Mouse (Mus musculus) liver, embryonic 14.5 days (tissue): ENCODE measurements around the gene Cdsn. TPM values are rescaled to one million over a fixed set of nuclear protein-coding genes. Genes with fewer than 3 reads are reported as not detected.

Experiments used
- ATAC-seq: fragments of 200-750 bp; cut with Nextera tagmentation; 2 replicates; pipeline ENCODE4 v1.8.0; 2017; ENCODE audit warnings: moderate number of reproducible peaks, mild to moderate bottlenecking, moderate library complexity; ENCODE audit not compliant: insufficient read depth
- DNase-seq, 3 experiments: peaks; one replicate each; pipeline ENCODE4 v3.0.0-alpha.2; 2012 to 2013; ENCODE audit warnings: low read depth in 3 of 3, low spot score in 3 of 3
- H3K27ac ChIP-seq: fragments of 300-500 bp; sonication (generic); 2 replicates; pipeline ENCODE4 v1.5.1; 2014; ENCODE audit warnings: moderate library complexity, mild to moderate bottlenecking, control low read depth, inconsistent platforms
- H3K27me3 ChIP-seq: fragments of 300-500 bp; sonication (generic); 2 replicates; pipeline ENCODE4 v1.6.1; 2014; ENCODE audit warnings: mild to moderate bottlenecking, low read length, moderate library complexity; ENCODE audit not compliant: control insufficient read depth, insufficient read depth
- H3K36me3 ChIP-seq: fragments of 300-500 bp; sonication (generic); replicated peaks from 2 replicates; pipeline ENCODE4 v1.6.1; 2014; ENCODE audit warnings: low read depth; ENCODE audit not compliant: control insufficient read depth, insufficient read depth
- H3K4me1 ChIP-seq, 2 experiments: fragments of 200-500 bp in 1 of 2; fragments of 300-500 bp in 1 of 2; sonication (generic) in 1 of 2; replicated peaks; 2 replicates each; pipeline ENCODE4 v1.6.1; 2012 to 2014; ENCODE audit warnings: antibody characterized with exemption in 1 of 2, inconsistent platforms in 1 of 2, low read length in 1 of 2; ENCODE audit not compliant: control insufficient read depth in 2 of 2, insufficient read depth in 2 of 2
- H3K4me2 ChIP-seq: fragments of 300-500 bp; sonication (generic); 2 replicates; pipeline ENCODE4 v1.6.1; 2014; ENCODE audit warnings: low read depth, mild to moderate bottlenecking, control low read depth, moderate library complexity
- H3K4me3 ChIP-seq, 2 experiments: fragments of 200-500 bp in 1 of 2; fragments of 300-500 bp in 1 of 2; sonication (generic) in 1 of 2; 2 replicates each; pipeline ENCODE4 v1.5.1; 2012 to 2014; ENCODE audit warnings: low read depth in 2 of 2, low read length in 2 of 2, mild to moderate bottlenecking in 2 of 2, control low read depth in 1 of 2, inconsistent platforms in 1 of 2, moderate library complexity in 1 of 2; ENCODE audit not compliant: insufficient read depth in 1 of 2
- H3K9ac ChIP-seq: fragments of 300-500 bp; sonication (generic); replicated peaks from 2 replicates; pipeline ENCODE4 v1.6.1; 2014; ENCODE audit warnings: mild to moderate bottlenecking, control low read depth, moderate library complexity
- H3K9me3 ChIP-seq: fragments of 300-500 bp; sonication (generic); 2 replicates; pipeline ENCODE4 v1.6.1; 2016; ENCODE audit warnings: low read length, mixed read lengths; ENCODE audit not compliant: control insufficient read depth
- CTCF ChIP-seq: IDR thresholded peaks from 2 replicates; pipeline ENCODE4 v1.5.1; 2016; ENCODE audit warnings: antibody characterized with exemption, low read depth, control low read depth
- EP300 ChIP-seq: IDR thresholded peaks from 2 replicates; pipeline ENCODE4 v1.6.1; 2016; ENCODE audit warnings: antibody characterized with exemption, low read depth
- WGBS: fragments of 180-500 bp; shearing (Covaris S2); extraction: QIAGEN DNeasy Blood & Tissue Kit; methylation state at CpG from one replicate; pipeline ENCODE4 v1.1.7; 2014; ENCODE audit not compliant: insufficient replicate concordance; 5-methylcytosine and 5-hydroxymethylcytosine counted together
- polyA plus RNA-seq, 2 experiments: library from polyadenylated mRNA; depleted of rRNA in 1 of 2; stranded (reverse) in 1 of 2; unstranded in 1 of 2; fragments of >200 nt; fragmentation: Nextera tagmentation in 1 of 2; extraction: Ambion mirVana in 1 of 2; gene quantifications; 2 replicates each; pipeline versions ENCODE4 v1.2.1 to v1.2.3; 2012 to 2014

Gene Cdsn
- polyA plus RNA-seq (2012; rRNA removed) (not detected in 2 replicates), polyA plus RNA-seq (2014; fragmentation: Nextera tagmentation; extraction: Ambion mirVana) (not detected in 2 replicates)

DNA sequence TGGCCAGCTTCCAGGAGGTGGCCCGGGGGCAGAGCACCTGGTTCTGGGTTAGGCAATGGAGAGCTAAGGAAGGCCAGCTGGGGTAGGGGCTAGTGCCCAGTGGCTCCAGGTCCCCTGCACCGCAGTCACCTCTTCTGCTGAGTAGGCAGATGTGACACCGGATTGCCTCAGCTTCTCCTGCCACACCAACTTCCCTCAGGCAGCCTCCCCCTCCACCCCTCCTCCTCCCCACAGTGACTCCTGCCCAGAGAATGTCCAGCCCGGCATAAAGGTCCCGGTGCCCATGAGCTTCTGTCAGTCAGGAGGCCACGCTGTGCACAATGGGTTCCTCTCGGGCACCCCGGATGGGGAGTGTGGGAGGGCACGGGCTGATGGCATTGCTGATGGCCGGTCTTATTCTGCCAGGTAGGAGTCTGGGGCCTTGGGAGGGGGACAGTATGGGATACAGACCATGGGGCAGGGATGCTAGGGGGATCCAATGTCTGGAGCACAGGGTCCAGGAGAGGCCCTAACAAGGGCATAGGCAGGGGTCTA is at the start of gene Cdsn:
Cdsn (plus strand) TSS at position 248 of the 534 bp plus-strand sequence.
- ATAC-seq (no peak), DNase-seq (no peak)
- H3K9me3 ChIP-seq = no peaks in the 10 kb centered on the region
- H3K27me3 ChIP-seq = no peaks in the 10 kb centered on the region
- no peak for TF ChIP-seq EP300
- no peak within 1 kb of the TSS for H3K4me3 ChIP-seq
- no peak within 1 kb of the TSS for H3K9ac ChIP-seq
- H3K4me2 ChIP-seq = no peak within 1 kb of the TSS
- no peaks in the 10 kb centered on the region for H3K36me3 ChIP-seq
- H3K27ac ChIP-seq = no peak within 1 kb of the TSS
- WGBS = 63% methylated on average over 10 of the region's 10 CpGs
- H3K4me1 ChIP-seq = no peaks in the 10 kb centered on the region

DNA sequence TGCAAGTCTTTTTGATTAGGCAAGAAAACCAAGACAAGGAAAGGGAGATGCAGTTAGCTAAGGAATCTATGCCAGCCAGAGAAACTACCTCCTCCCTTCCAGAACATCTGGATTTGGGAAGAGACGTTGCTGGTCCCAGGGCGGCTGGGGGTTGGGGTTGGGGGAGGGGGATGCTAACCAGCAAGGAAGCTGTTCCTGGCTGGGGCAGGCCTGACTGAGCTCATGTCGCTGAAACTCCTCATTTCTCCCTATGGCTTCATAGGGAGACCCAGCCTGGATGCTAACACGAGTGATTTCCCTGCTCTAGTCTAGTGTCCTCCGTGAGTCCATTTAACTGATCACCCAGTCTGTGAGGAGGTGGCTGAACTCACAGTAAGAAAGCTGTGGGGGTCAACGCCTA is 49.7 kb upstream of the Cdsn start:
- 15% methylated on average over 6 of the region's 6 CpGs for WGBS
- H3K27ac ChIP-seq = no peak overlapping the region
- no peak overlapping the region for H3K4me3 ChIP-seq
- no peak overlapping the region for H3K4me2 ChIP-seq
- H3K9ac ChIP-seq = no peak overlapping the region
- peaks cover 7% of the 10 kb centered on the region for H3K27me3 ChIP-seq
- no peaks in the 10 kb centered on the region for H3K9me3 ChIP-seq
- ATAC-seq (no peak), DNase-seq (no peak)
- H3K4me1 ChIP-seq = no peaks in the 10 kb centered on the region
- TF ChIP-seq CTCF (no peak), EP300 (no peak)
- H3K36me3 ChIP-seq = no peaks in the 10 kb centered on the region

DNA sequence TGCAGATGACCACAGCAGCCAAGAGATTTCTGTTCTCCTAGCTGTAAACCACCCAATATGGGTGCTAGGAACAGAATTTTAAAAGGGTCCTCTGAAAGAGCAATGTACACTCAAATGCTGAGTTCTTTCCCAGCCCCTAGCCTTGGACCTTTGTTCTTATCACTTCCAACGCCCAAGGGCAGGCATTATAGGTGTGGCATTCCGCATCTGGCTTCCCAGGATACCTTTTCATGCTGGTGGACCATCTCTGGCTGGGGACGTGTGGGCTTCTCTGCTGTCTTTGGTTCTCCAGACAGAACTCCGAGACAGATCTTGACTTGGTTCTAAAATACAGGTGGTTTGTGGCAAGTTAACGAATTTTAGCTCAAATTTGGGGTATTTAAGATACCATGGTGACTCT is 49.2 kb upstream of the Cdsn start:
- WGBS = 40% methylated on average over 5 of the region's 5 CpGs
- no peak for ATAC-seq
- Histone ChIP-seq H3K4me3 (no peak overlapping the region), H3K9ac (no peak overlapping the region), H3K9me3 (no peaks in the 10 kb centered on the region), H3K4me2 (no peak overlapping the region), H3K27ac (no peak overlapping the region), H3K36me3 (no peaks in the 10 kb centered on the region), H3K4me1 (no peaks in the 10 kb centered on the region), H3K27me3 (peaks cover 10% of the 10 kb centered on the region)
- no peak for DNase-seq
- TF ChIP-seq CTCF = no peak
- no peak for TF ChIP-seq EP300

DNA sequence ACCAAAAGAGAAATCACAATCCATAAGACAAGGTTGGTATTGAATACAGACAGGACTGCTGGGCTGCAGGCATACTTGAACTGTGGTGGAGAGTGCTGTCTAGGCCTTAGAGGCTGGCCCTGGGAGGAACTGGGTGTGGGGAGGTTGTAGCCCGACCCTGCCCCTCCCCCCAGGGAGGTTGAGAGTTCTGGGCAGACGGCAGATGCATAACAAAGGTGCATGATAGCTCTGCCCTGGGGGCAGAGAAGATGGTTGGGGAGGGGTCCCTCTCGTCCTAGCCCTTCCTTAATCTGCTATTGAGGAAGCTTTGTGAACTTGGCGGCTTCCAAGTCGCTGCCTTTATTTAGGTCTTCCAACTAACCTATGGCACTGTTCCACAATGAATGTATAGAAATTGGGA is 48.1 kb upstream of the Cdsn start:
- H3K4me2 ChIP-seq = no peak overlapping the region
- no peak overlapping the region for H3K9ac ChIP-seq
- H3K36me3 ChIP-seq = no peaks in the 10 kb centered on the region
- H3K9me3 ChIP-seq = no peaks in the 10 kb centered on the region
- ATAC-seq = no peak
- TF ChIP-seq EP300 (no peak), CTCF (no peak)
- H3K4me3 ChIP-seq = no peak overlapping the region
- peaks cover 14% of the 10 kb centered on the region for H3K27me3 ChIP-seq
- 25% methylated on average over 5 of the region's 5 CpGs for WGBS
- no peaks in the 10 kb centered on the region for H3K4me1 ChIP-seq
- no peak overlapping the region for H3K27ac ChIP-seq
- DNase-seq = no peak

DNA sequence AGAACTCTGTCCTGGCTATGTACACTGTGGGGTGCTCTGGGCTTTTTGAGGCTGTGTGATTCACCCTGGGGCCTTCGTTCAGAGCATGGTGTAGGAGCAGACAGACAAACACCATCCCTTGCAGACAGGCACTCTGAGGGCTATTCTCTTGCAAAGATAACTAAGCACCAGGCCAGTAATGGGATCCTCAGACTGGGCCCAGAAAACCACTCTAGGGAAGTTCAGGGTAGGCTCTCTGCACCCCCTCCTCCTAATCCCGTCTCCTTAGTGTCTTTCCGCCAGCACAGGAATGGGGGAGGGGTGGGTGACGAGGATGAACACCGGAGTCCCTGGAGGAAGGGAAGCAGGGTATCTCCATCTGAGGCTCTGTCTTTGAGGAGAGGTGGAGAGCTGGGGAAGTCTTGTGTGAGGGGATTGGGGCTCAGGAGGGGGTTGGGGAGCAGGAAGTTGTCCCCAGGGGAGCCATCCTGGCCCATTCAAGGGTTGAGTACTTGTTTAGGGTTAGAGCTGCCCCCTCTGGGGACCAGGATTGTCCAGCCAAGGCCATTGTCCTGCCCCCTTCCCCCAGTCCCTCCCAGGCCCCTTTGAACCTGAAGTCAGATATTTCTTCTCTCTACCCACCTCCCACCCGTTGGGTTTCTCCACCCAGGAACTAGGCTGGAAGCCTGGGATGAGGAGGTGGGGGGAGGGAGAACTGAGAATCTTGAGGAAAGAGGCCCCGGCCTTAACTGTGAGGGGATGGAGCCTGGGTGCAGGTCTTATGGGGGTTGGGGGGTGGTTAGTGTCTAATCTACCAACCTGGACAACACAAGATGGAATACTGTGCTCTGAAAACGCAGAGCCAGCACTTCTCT is 47.1 kb upstream of the Cdsn start:
- ATAC-seq (no peak), DNase-seq (no peak)
- Histone ChIP-seq H3K4me2 (no peak overlapping the region), H3K9ac (no peak overlapping the region), H3K27ac (no peak overlapping the region), H3K36me3 (no peaks in the 10 kb centered on the region), H3K9me3 (no peaks in the 10 kb centered on the region), H3K4me3 (no peak overlapping the region), H3K4me1 (no peaks in the 10 kb centered on the region), H3K27me3 (peaks cover 14% of the 10 kb centered on the region)
- TF ChIP-seq CTCF (no peak), EP300 (no peak)
- WGBS = 21% methylated on average over 8 of the region's 8 CpGs
